8 mouse cellular contexts compared by ENCODE assay signal in the genomic region with DNA sequence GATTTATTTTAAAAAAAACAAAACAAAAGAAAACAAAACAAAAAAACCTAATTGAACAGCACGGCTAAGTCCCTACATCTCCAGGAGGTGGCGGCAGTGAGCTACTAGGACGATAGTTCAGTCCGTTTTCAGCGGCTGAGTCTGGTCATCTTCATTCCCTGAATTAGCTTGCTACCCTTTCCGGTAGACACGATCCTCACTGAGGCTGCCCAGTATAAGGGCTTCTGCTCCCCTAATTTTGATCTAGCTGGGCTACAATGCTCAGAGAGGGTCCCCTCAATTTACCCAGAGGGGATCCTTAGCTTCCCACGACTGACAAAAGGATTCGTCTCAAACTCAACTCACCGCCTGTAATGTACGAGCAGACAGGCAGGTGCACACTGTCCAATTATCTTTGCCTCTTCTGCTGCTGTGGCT. TPM values are rescaled to one million over a fixed set of nuclear protein-coding genes. Genes with fewer than 3 reads are reported as not detected.
DNase-seq lines count a peak whose midpoint lies in the region; ATAC-seq lines count a peak whose summit lies in the region.

No protein-coding gene starts in this region.

- H3K9me3 ChIP-seq in embryonic facial prominence, embryonic 10.5 days: no peaks in the 10 kb centered on the region
- no peaks in the 10 kb centered on the region for H3K9me3 ChIP-seq in limb, embryonic 12.5 days
- no peaks in the 10 kb centered on the region for H3K9me3 ChIP-seq in midbrain, embryonic 14.5 days (ENCODE audit: control insufficient read depth, low read length)

- H3K9ac ChIP-seq in limb, embryonic 12.5 days (replicated peaks): 0 out of 2 replicates have a peak overlapping the region, but pooled peaks have one; percentile 4
- H3K9ac ChIP-seq in midbrain, embryonic 14.5 days (replicated peaks; ENCODE audit: low read length): peak overlapping the region; percentile 34; the same call in 1 of the 2 replicates

- 22% methylated on average over 11 of the region's 11 CpGs for WGBS in embryonic facial prominence, embryonic 10.5 days
- WGBS in limb, embryonic 12.5 days: 22% methylated on average over 11 of the region's 11 CpGs
- WGBS in midbrain, embryonic 14.5 days: 11% methylated on average over 11 of the region's 11 CpGs

- peak overlapping the region; percentile 48 for H3K27ac ChIP-seq in embryonic facial prominence, embryonic 10.5 days (replicated peaks)
- no peak overlapping the region for H3K27ac ChIP-seq in limb, embryonic 12.5 days
- peak overlapping the region; percentile 53 for H3K27ac ChIP-seq in midbrain, embryonic 14.5 days (replicated peaks; ENCODE audit: low read depth, low read length)

- H3K27me3 ChIP-seq in embryonic facial prominence, embryonic 10.5 days (replicated peaks; ENCODE audit: low read depth, poor library complexity, severe bottlenecking): no peaks in the 10 kb centered on the region
- no peaks in the 10 kb centered on the region for H3K27me3 ChIP-seq in limb, embryonic 12.5 days
- H3K27me3 ChIP-seq in midbrain, embryonic 14.5 days (ENCODE audit: control insufficient read depth, insufficient read depth, low read length): no peaks in the 10 kb centered on the region

- peak; percentile 69 for DNase-seq in layer of hippocampus, adult 11-12 months (ENCODE audit: low spot score)
- no peak for DNase-seq in layer of hippocampus, adult 9-10 months (ENCODE audit: low spot score)
- DNase-seq in embryonic facial prominence, embryonic 10.5 days (ENCODE audit: low spot score): peak; percentile 82
- DNase-seq in heart, adult 18-20 months: peak; percentile 73 to 95
- DNase-seq in kidney, adult 11 months: peak; percentile 41
- peak; percentile 96 for DNase-seq in midbrain, embryonic 14.5 days
- DNase-seq in spleen, adult 18-20 months: peak; percentile 30 to 79

- H3K36me3 ChIP-seq in embryonic facial prominence, embryonic 10.5 days (replicated peaks): no peaks in the 10 kb centered on the region
- H3K36me3 ChIP-seq in limb, embryonic 12.5 days: no peaks in the 10 kb centered on the region
- H3K36me3 ChIP-seq in midbrain, embryonic 14.5 days (ENCODE audit: control insufficient read depth, insufficient read depth, low read length): no peaks in the 10 kb centered on the region

- peak overlapping the region; percentile 44 for H3K4me3 ChIP-seq in embryonic facial prominence, embryonic 10.5 days
- H3K4me3 ChIP-seq in limb, embryonic 12.5 days (replicated peaks): 0 out of 2 replicates have a peak overlapping the region, but pooled peaks have one; percentile 10
- H3K4me3 ChIP-seq in midbrain, embryonic 14.5 days (replicated peaks; ENCODE audit: low read depth, low read length): no peak overlapping the region; the same call in 1 of the 2 replicates

- ATAC-seq in limb, embryonic 12.5 days (ENCODE audit: insufficient number of reproducible peaks, insufficient read depth, low FRiP score, low TSS enrichment, low read depth): no peak
- ATAC-seq in midbrain, embryonic 14.5 days (ENCODE audit: low FRiP score, low TSS enrichment): peak; percentile 41; the same call in 1 of the 2 replicates

- H3K4me1 ChIP-seq in embryonic facial prominence, embryonic 10.5 days: peaks cover 25% of the 10 kb centered on the region
- H3K4me1 ChIP-seq in limb, embryonic 12.5 days (replicated peaks): peaks cover 18% of the 10 kb centered on the region
- peaks cover 25% of the 10 kb centered on the region for H3K4me1 ChIP-seq in midbrain, embryonic 14.5 days (ENCODE audit: control insufficient read depth, insufficient read depth, low read length)

- peak overlapping the region; percentile 44 for H3K4me2 ChIP-seq in limb, embryonic 12.5 days
- peak overlapping the region; percentile 47 for H3K4me2 ChIP-seq in midbrain, embryonic 14.5 days (ENCODE audit: low read length)

RNA-seq across cellular contexts. Expression of a gene that starts 21.8 kb away (rescaled TPM):
- 175 and 177 TPM in 2 replicates for polyA plus RNA-seq in embryonic facial prominence, embryonic 10.5 days (2016; fragmentation: Nextera tagmentation; extraction: Ambion mirVana)
- total RNA-seq in heart, adult 18-20 months (2021): 10 to 100 TPM; 38.5 to 55.4 TPM
- 157 and 167 TPM in 2 replicates for polyA plus RNA-seq in limb, embryonic 12.5 days (2016; fragmentation: Nextera tagmentation; extraction: Ambion mirVana)
- polyA plus RNA-seq in midbrain, embryonic 14.5 days (2014; fragmentation: Nextera tagmentation; extraction: Ambion mirVana): 113 and 148 TPM in 2 replicates

RNA-seq across cellular contexts. Expression of a gene that starts 57.1 kb away (rescaled TPM):
- polyA plus RNA-seq in embryonic facial prominence, embryonic 10.5 days (2016; fragmentation: Nextera tagmentation; extraction: Ambion mirVana): 3.2 and 3.4 TPM in 2 replicates
- under 1 TPM; 0.26 to 0.52 TPM for total RNA-seq in heart, adult 18-20 months (2021)
- 2.2 and 2.3 TPM in 2 replicates for polyA plus RNA-seq in limb, embryonic 12.5 days (2016; fragmentation: Nextera tagmentation; extraction: Ambion mirVana)
- polyA plus RNA-seq in midbrain, embryonic 14.5 days (2014; fragmentation: Nextera tagmentation; extraction: Ambion mirVana): 0.47 and 0.68 TPM in 2 replicates
